Mouse (Mus musculus) heart, embryonic 12.5 days (tissue): ENCODE measurements around the gene Ctdsp1. TPM values are rescaled to one million over a fixed set of nuclear protein-coding genes. Genes with fewer than 3 reads are reported as not detected.
"Not testable (repeated sequence)": the region's sequence is repeated elsewhere in the genome, so short reads cannot be mapped to it uniquely, and the experiment has no call there.

Experiments used
- ATAC-seq: fragments of 200-750 bp; cut with Nextera tagmentation; 2 replicates; pipeline ENCODE4 v1.8.0; 2017; ENCODE audit warnings: moderate TSS enrichment, moderate library complexity; ENCODE audit not compliant: insufficient number of reproducible peaks, low FRiP score
- H3K27ac ChIP-seq: fragments of 300-500 bp; sonication (generic); 2 replicates; pipeline ENCODE4 v1.5.1; 2016; ENCODE audit warnings: mild to moderate bottlenecking, moderate library complexity; ENCODE audit not compliant: poor library complexity, severe bottlenecking
- H3K27me3 ChIP-seq: fragments of 300-500 bp; sonication (generic); replicated peaks from 2 replicates; pipeline ENCODE4 v1.6.1; 2016; ENCODE audit warnings: mild to moderate bottlenecking, moderate library complexity
- H3K36me3 ChIP-seq: fragments of 300-500 bp; sonication (generic); 2 replicates; pipeline ENCODE4 v1.6.1; 2016; ENCODE audit warnings: mild to moderate bottlenecking, moderate library complexity
- H3K4me1 ChIP-seq: fragments of 300-500 bp; sonication (generic); replicated peaks from 2 replicates; pipeline ENCODE4 v1.6.1; 2016; ENCODE audit warnings: mild to moderate bottlenecking
- H3K4me2 ChIP-seq: fragments of 300-500 bp; sonication (generic); 2 replicates; pipeline ENCODE4 v1.6.1; 2016; ENCODE audit warnings: mild to moderate bottlenecking, moderate library complexity
- H3K4me3 ChIP-seq: fragments of 300-500 bp; sonication (generic); 2 replicates; pipeline ENCODE4 v1.5.1; 2016; ENCODE audit warnings: mild to moderate bottlenecking
- H3K9ac ChIP-seq: fragments of 300-500 bp; sonication (generic); 2 replicates; pipeline ENCODE4 v1.6.1; 2016; ENCODE audit warnings: mild to moderate bottlenecking, moderate library complexity
- H3K9me3 ChIP-seq: fragments of 300-500 bp; sonication (generic); replicated peaks from 2 replicates; pipeline ENCODE4 v1.6.1; 2016; ENCODE audit warnings: mild to moderate bottlenecking, moderate library complexity
- whole genome bisulfite sequencing: fragments of 180-500 bp; shearing (Covaris S2); methylation state at CpG from one replicate; pipeline ENCODE4 v1.1.7; 2016; 5-methylcytosine and 5-hydroxymethylcytosine counted together
- polyA plus RNA-seq: library from polyadenylated mRNA; unstranded; fragments of >200 nt; fragmentation: Nextera tagmentation; extraction: Ambion mirVana; gene quantifications from 2 replicates; pipeline ENCODE4 v1.2.1, GENCODE M21; 2016

The Ctdsp1 gene
- polyA plus RNA-seq, 1 experiment from 2014 or later, result 55.9 TPM

- no peak for ATAC-seq
- Histone ChIP-seq H3K4me2 (peak overlapping the region; percentile 99), H3K36me3 (peaks cover 22% of the 10 kb centered on the region), H3K27ac (peak overlapping the region; percentile 100), H3K4me3 (peak overlapping the region; percentile 98), H3K9ac (peak overlapping the region; percentile 50), H3K4me1 (peaks cover 48% of the 10 kb centered on the region), H3K27me3 (no peaks in the 10 kb centered on the region), H3K9me3 (no peaks in the 10 kb centered on the region)
- 5% methylated on average over 21 of the region's 21 CpGs for WGBS
These were observed 912 bp upstream of the Ctdsp1 start for GRCm38 (mm10) chr1:74390287-74390906.

- WGBS, result under 1% methylated on average over 53 of the region's 63 CpGs
- peaks cover 26% of the 10 kb centered on the region for H3K36me3 ChIP-seq
- H3K27me3 ChIP-seq, result no peaks in the 10 kb centered on the region
- H3K27ac ChIP-seq, result peak overlapping the region; percentile 100
- H3K4me3 ChIP-seq, result peak overlapping the region; percentile 98
- H3K4me2 ChIP-seq, result peak overlapping the region; percentile 99
- peak; percentile 63 for ATAC-seq
- peak overlapping the region; percentile 100 for H3K9ac ChIP-seq
- H3K9me3 ChIP-seq, result no peaks in the 10 kb centered on the region
- peaks cover 54% of the 10 kb centered on the region for H3K4me1 ChIP-seq
These were observed 634 bp downstream of the Ctdsp1 start for GRCm38 (mm10) chr1:74391844-74392441.

- Histone ChIP-seq H3K4me2 (peak overlapping the region; percentile 99), H3K36me3 (peaks cover 26% of the 10 kb centered on the region), H3K9ac (peak overlapping the region; percentile 100), H3K4me3 (peak overlapping the region; percentile 98), H3K9me3 (no peaks in the 10 kb centered on the region), H3K27ac (peak overlapping the region; percentile 100), H3K4me1 (peaks cover 49% of the 10 kb centered on the region), H3K27me3 (no peaks in the 10 kb centered on the region)
- WGBS, result 3% methylated on average over 16 of the region's 16 CpGs
- peak; percentile 1; the same call in 1 of the 2 replicates for ATAC-seq
These were observed 1.2 kb downstream of the Ctdsp1 start for GRCm38 (mm10) chr1:74392446-74392994.

- no peak for ATAC-seq
- Histone ChIP-seq H3K36me3 (peaks cover 26% of the 10 kb centered on the region), H3K4me2 (peak overlapping the region; percentile 99), H3K27ac (peak overlapping the region; percentile 100), H3K4me3 (peak overlapping the region; percentile 98), H3K9ac (peak overlapping the region; percentile 100), H3K9me3 (no peaks in the 10 kb centered on the region), H3K4me1 (peaks cover 47% of the 10 kb centered on the region), H3K27me3 (no peaks in the 10 kb centered on the region)
- whole genome bisulfite sequencing, result 52% methylated on average over 7 of the region's 7 CpGs
These were observed 1.7 kb downstream of the Ctdsp1 start for GRCm38 (mm10) chr1:74393010-74393409.

GRCm38 (mm10) chr1:74393697-74394096, 2.4 kb downstream of the Ctdsp1 start:
- peak overlapping the region; percentile 99 for H3K4me2 ChIP-seq
- H3K27ac ChIP-seq, result no peak overlapping the region
- no peak for ATAC-seq
- H3K4me3 ChIP-seq, result 0 out of 2 replicates have a peak overlapping the region, but pooled peaks have one; percentile 0
- no peaks in the 10 kb centered on the region for H3K27me3 ChIP-seq
- peaks cover 47% of the 10 kb centered on the region for H3K4me1 ChIP-seq
- peak overlapping the region; percentile 100 for H3K9ac ChIP-seq
- H3K36me3 ChIP-seq, result peaks cover 26% of the 10 kb centered on the region
- H3K9me3 ChIP-seq, result no peaks in the 10 kb centered on the region
- 89% methylated on average over 9 of the region's 9 CpGs for WGBS

- WGBS, result 89% methylated on average over 9 of the region's 9 CpGs
- peaks cover 45% of the 10 kb centered on the region for H3K4me1 ChIP-seq
- no peak overlapping the region; the same call in 1 of the 2 replicates for H3K27ac ChIP-seq
- H3K4me3 ChIP-seq, result no peak overlapping the region
- no peak overlapping the region for H3K4me2 ChIP-seq
- H3K27me3 ChIP-seq, result no peaks in the 10 kb centered on the region
- H3K9ac ChIP-seq, result no peak overlapping the region
- peaks cover 26% of the 10 kb centered on the region for H3K36me3 ChIP-seq
- H3K9me3 ChIP-seq, result no peaks in the 10 kb centered on the region
- no peak for ATAC-seq
These were observed 3.0 kb downstream of the Ctdsp1 start for GRCm38 (mm10) chr1:74394311-74394710.

- H3K4me3 ChIP-seq, result no peak overlapping the region
- H3K4me2 ChIP-seq, result no peak overlapping the region
- WGBS, result 91% methylated on average over 15 of the region's 15 CpGs
These were observed 3.5 kb downstream of the Ctdsp1 start for GRCm38 (mm10) chr1:74394858-74395257.

GRCm38 (mm10) chr1:74395290-74395689, 4.0 kb downstream of the Ctdsp1 start:
- H3K27ac ChIP-seq, result no peak overlapping the region
- no peak overlapping the region for H3K4me2 ChIP-seq
- peaks cover 26% of the 10 kb centered on the region for H3K36me3 ChIP-seq
- 84% methylated on average over 11 of the region's 13 CpGs for WGBS
- no peaks in the 10 kb centered on the region for H3K9me3 ChIP-seq
- no peak overlapping the region for H3K4me3 ChIP-seq
- no peak overlapping the region for H3K9ac ChIP-seq
- no peak for ATAC-seq
- no peaks in the 10 kb centered on the region for H3K27me3 ChIP-seq
- H3K4me1 ChIP-seq, result peaks cover 35% of the 10 kb centered on the region

More at GRCm38 (mm10) chr1:74394858-74395257, 3.5 kb downstream of the Ctdsp1 start:
- Histone ChIP-seq H3K36me3 (peaks cover 26% of the 10 kb centered on the region), H3K9ac (no peak overlapping the region), H3K27ac (no peak overlapping the region; the same call in 1 of the 2 replicates), H3K9me3 (no peaks in the 10 kb centered on the region), H3K27me3 (no peaks in the 10 kb centered on the region), H3K4me1 (peaks cover 39% of the 10 kb centered on the region)
- no peak for ATAC-seq

- H3K27me3 ChIP-seq, H3K9ac ChIP-seq, ATAC-seq, H3K9me3 ChIP-seq: not testable (repeated sequence)
- Histone ChIP-seq H3K4me3 (peak overlapping the region; percentile 43), H3K27ac (peak overlapping the region; percentile 88), H3K36me3 (peaks cover 26% of the 10 kb centered on the region), H3K4me2 (peak overlapping the region; percentile 80), H3K4me1 (peaks cover 28% of the 10 kb centered on the region)
- 8% methylated on average over 12 of the region's 12 CpGs for WGBS
These were observed 5.3 kb downstream of the Ctdsp1 start for GRCm38 (mm10) chr1:74396456-74397222.

GRCm38 (mm10) chr1:74397268-74397918, 6.1 kb downstream of the Ctdsp1 start:
- Histone ChIP-seq H3K9ac (peak overlapping the region; percentile 70), H3K4me3 (peak overlapping the region; percentile 43), H3K4me2 (peak overlapping the region; percentile 80), H3K27ac (peak overlapping the region; percentile 88), H3K36me3 (peaks cover 26% of the 10 kb centered on the region), H3K9me3 (no peaks in the 10 kb centered on the region), H3K27me3 (no peaks in the 10 kb centered on the region), H3K4me1 (peaks cover 31% of the 10 kb centered on the region)
- WGBS, result under 1% methylated on average over 41 of the region's 41 CpGs
- peak; percentile 93 for ATAC-seq
